Mouse (Mus musculus): ENCODE data around the gene Igdcc3.

- no peak for TF ChIP-seq CTCF (IDR thresholded peaks at IDR 0.05; ENCODE audit: extremely low read depth, insufficient read length, insufficient replicate concordance, low read depth, low read length)
- TF ChIP-seq POLR2A (IDR thresholded peaks at IDR 0.05; ENCODE audit: low read depth, low read length), result no peak
Measured at GRCm38 (mm10) chr9:65233243-65233985, 92.4 kb downstream of the Igdcc3 start.
